Mouse (Mus musculus) limb, embryonic 13.5 days (tissue): Measurements from ENCODE around the gene Mrm2. TPM values are rescaled to one million over a fixed set of nuclear protein-coding genes. Genes with fewer than 3 reads are reported as not detected.
"Not testable (repeated sequence)": the region's sequence is repeated elsewhere in the genome, so short reads cannot be mapped to it uniquely, and the experiment has no call there.

ENCODE experiments used
- ATAC-seq: fragments of 200-750 bp; cut with Nextera tagmentation; 2 replicates; pipeline ENCODE4 v1.8.0; 2017; ENCODE audit warnings: low read depth, moderate number of reproducible peaks, moderate TSS enrichment; ENCODE audit not compliant: low FRiP score
- H3K27ac ChIP-seq: fragments of 300-500 bp; sonication (generic); 2 replicates; pipeline ENCODE4 v1.5.1; 2015; ENCODE audit warnings: inconsistent platforms, mild to moderate bottlenecking, moderate library complexity
- H3K27me3 ChIP-seq: fragments of 300-500 bp; sonication (generic); 2 replicates; pipeline ENCODE4 v1.6.1; 2015; ENCODE audit warnings: mild to moderate bottlenecking, inconsistent platforms
- H3K36me3 ChIP-seq: fragments of 300-500 bp; sonication (generic); 2 replicates; pipeline ENCODE4 v1.6.1; 2015; ENCODE audit warnings: inconsistent platforms, mild to moderate bottlenecking, moderate library complexity
- H3K4me1 ChIP-seq: fragments of 300-500 bp; sonication (generic); 2 replicates; pipeline ENCODE4 v1.6.1; 2015; ENCODE audit warnings: inconsistent platforms
- H3K4me2 ChIP-seq: fragments of 300-500 bp; sonication (generic); replicated peaks from 2 replicates; pipeline ENCODE4 v1.6.1; 2015; ENCODE audit warnings: inconsistent platforms, mild to moderate bottlenecking, moderate library complexity
- H3K4me3 ChIP-seq: fragments of 300-500 bp; sonication (generic); 2 replicates; pipeline ENCODE4 v1.5.1; 2015; ENCODE audit warnings: moderate library complexity, mild to moderate bottlenecking, inconsistent platforms
- H3K9ac ChIP-seq: fragments of 300-500 bp; sonication (generic); 2 replicates; pipeline ENCODE4 v1.6.1; 2015; ENCODE audit warnings: mild to moderate bottlenecking, inconsistent platforms
- H3K9me3 ChIP-seq: fragments of 300-500 bp; sonication (generic); 2 replicates; pipeline ENCODE4 v1.6.1; 2016; ENCODE audit warnings: inconsistent platforms
- WGBS: fragments of 180-500 bp; shearing (Covaris S2); methylation state at CpG from one replicate; pipeline ENCODE4 v1.1.7; 2015; 5-methylcytosine and 5-hydroxymethylcytosine counted together
- polyA plus RNA-seq: library from polyadenylated mRNA; unstranded; fragments of >200 nt; fragmentation: Nextera tagmentation; extraction: Ambion mirVana; gene quantifications from 2 replicates; pipeline ENCODE4 v1.2.1, GENCODE M21; 2015

Gene Mrm2
- polyA plus RNA-seq, 1 experiment from 2014 or later: 24.1 TPM

DNA sequence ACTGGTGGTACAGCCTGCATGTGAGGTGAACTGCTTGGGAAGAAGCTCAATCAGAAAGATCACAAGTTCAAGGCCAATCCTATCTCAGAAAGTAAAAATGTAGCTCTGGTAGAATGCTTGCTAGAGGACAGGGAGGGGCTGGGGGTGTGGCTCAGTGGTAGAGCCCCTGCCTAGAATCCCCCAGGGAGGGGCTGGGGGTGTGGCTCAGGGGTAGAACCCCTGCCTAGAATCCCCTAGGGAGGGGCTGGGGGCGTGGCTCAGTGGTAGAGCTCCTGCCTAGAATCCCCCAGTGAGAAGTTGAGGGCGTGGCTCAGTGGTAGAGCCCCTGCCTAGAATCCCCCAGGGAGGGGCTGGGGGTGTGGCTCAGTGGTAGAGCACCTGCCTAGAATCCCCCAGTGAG lies 36.4 kb upstream of the Mrm2 start:
- not testable (repeated sequence) for H3K27ac ChIP-seq, H3K4me2 ChIP-seq, H3K27me3 ChIP-seq, ATAC-seq, H3K4me1 ChIP-seq, H3K4me3 ChIP-seq, H3K9me3 ChIP-seq, H3K9ac ChIP-seq
- H3K36me3 ChIP-seq: peaks cover 13% of the 10 kb centered on the region
- 83% methylated on average over 2 of the region's 2 CpGs for WGBS

DNA sequence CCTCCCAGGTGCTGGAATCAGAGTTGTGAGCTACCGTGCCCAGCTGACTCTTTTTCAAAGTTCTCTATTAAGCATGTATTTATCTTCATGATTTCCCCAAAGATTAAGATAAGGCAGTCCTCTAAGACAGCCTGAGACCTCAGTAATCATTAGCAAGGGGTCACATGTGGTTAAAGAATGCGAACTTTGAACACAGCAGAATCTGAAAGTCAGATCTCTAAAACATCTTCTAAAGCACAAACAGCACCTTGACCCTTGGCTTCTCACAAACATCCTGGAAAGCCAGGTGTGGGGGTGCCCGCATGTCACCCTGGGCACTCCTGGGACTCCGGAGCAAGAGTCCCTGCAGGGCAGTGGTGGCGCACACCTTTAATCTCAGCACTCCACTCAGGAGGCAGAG lies 32.7 kb upstream of the Mrm2 start:
- ATAC-seq: no peak
- H3K9ac ChIP-seq: no peak overlapping the region
- no peak overlapping the region for H3K4me2 ChIP-seq
- H3K4me3 ChIP-seq: no peak overlapping the region
- peaks cover 18% of the 10 kb centered on the region for H3K36me3 ChIP-seq
- peaks cover 8% of the 10 kb centered on the region; the same call in 1 of the 2 replicates for H3K9me3 ChIP-seq
- H3K27ac ChIP-seq: no peak overlapping the region
- 93% methylated on average over 5 of the region's 5 CpGs for WGBS
- H3K27me3 ChIP-seq: no peaks in the 10 kb centered on the region
- no peaks in the 10 kb centered on the region for H3K4me1 ChIP-seq

DNA sequence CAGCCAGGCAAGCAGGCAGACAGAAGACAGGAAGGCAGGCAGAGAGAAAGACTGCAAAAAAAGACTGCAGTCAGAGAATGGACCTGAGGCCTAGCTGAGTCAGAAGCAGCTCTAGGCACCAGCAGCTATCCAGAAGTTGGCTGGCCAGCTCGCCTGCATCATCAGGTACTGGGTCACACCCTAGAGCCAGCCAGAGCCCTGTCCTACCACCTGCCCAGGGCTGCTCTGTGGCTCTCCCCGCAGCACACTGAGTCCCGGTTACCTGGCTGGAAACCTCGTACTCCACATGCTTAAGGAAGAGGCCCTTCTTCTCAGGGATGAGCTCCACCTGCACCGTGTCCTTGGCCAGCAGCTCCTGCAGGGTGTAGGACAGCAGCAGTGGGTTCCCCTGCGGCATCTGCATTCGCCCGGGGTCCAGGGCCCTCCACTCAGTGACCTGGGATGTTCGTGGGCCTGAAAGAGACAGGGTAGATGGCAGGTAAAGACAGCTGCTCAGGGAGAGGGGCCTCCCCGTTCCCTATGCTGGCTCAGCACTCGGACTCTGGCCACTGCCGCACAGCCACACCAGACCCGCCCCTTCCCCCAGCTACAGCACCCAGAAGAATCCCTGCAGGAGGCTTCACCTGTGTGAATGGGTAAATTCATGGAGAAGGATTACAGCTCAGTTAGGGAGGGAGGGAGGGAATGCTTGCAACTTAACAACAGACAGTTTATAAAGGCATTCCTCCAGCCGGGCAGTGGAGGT lies 28.4 kb upstream of the Mrm2 start:
- Histone ChIP-seq H3K4me1 (no peaks in the 10 kb centered on the region), H3K9me3 (peaks cover 8% of the 10 kb centered on the region; the same call in 1 of the 2 replicates), H3K27me3 (no peaks in the 10 kb centered on the region), H3K9ac (0 out of 2 replicates have a peak overlapping the region, but pooled peaks have one; percentile 4), H3K4me2 (no peak overlapping the region), H3K4me3 (no peak overlapping the region), H3K36me3 (peaks cover 54% of the 10 kb centered on the region), H3K27ac (no peak overlapping the region)
- ATAC-seq: no peak
- WGBS: 76% methylated on average over 14 of the region's 14 CpGs

DNA sequence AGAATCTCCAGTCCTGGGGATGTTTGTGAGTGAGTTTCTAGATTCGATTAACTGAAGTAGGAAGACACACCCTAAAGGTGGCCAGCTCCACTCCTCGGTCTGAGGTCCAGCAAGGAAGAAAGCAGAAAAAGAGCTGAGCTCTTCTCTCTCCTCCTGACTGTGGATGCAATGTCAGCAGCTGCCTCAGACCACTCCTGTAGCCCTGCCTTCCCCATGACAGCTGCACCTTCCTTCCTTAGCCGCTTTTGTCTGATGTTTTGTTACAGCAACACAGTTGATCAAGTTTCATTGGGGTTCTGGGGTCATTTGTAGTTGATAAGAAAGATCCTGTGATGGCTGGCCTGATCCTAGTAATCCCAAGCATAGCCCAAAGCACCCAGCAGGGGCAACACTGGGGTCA lies 25.8 kb upstream of the Mrm2 start:
- no peak overlapping the region for H3K4me2 ChIP-seq
- H3K9ac ChIP-seq: no peak overlapping the region
- ATAC-seq: no peak
- H3K36me3 ChIP-seq: peaks cover 71% of the 10 kb centered on the region
- no peak overlapping the region for H3K27ac ChIP-seq
- 84% methylated on average over 3 of the region's 3 CpGs for WGBS
- H3K4me1 ChIP-seq: no peaks in the 10 kb centered on the region
- H3K9me3 ChIP-seq: no peaks in the 10 kb centered on the region
- no peak overlapping the region for H3K4me3 ChIP-seq
- H3K27me3 ChIP-seq: no peaks in the 10 kb centered on the region

DNA sequence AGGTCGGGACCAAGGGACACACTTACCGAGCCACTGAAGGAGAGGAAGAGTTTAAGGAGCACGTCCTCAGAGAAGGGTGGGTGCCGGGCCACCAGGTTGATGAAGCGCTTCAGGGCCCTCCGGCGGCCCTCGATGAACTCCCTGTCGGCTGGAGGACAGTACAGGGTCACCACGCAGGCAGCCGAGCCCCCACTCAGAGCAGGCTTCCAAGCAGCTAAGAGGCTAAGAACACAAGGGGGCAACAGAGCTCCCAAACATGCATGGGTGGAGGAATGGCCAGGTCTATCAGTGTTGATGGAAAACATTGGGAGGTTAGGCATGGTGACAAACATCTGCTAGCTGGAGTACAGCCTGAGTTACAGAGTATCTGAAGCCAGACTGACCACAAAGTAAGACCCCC lies 24.2 kb upstream of the Mrm2 start:
- H3K9ac ChIP-seq: no peak overlapping the region
- H3K27me3 ChIP-seq: no peaks in the 10 kb centered on the region
- no peak for ATAC-seq
- no peak overlapping the region for H3K4me3 ChIP-seq
- H3K36me3 ChIP-seq: peaks cover 87% of the 10 kb centered on the region
- H3K9me3 ChIP-seq: no peaks in the 10 kb centered on the region
- no peaks in the 10 kb centered on the region for H3K4me1 ChIP-seq
- 83% methylated on average over 11 of the region's 11 CpGs for WGBS
- H3K4me2 ChIP-seq: no peak overlapping the region
- H3K27ac ChIP-seq: no peak overlapping the region

DNA sequence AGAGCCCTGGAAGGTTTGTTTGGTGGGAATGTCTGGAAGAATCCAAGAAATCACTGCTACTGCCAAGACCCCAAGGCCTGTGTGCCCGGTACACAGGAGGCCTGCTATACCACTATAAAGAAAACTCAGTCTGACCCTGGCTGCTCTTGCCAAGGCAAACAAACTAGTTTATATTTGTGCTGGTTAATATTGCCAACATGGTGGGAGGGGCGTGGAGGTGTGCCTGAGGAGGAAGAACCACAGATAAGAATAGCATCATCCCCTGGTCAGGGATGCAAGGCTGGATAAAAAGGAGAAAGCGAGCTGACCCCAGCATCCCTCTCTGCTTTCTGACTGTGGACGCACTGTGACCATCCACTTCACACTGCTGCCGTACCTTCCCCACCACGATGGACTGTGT lies 20.7 kb upstream of the Mrm2 start:
- 93% methylated on average over 6 of the region's 6 CpGs for WGBS
- ATAC-seq: no peak
- Histone ChIP-seq H3K27ac (no peak overlapping the region), H3K27me3 (no peaks in the 10 kb centered on the region), H3K4me1 (no peaks in the 10 kb centered on the region), H3K36me3 (peaks cover 81% of the 10 kb centered on the region), H3K4me3 (no peak overlapping the region), H3K4me2 (no peak overlapping the region), H3K9me3 (no peaks in the 10 kb centered on the region), H3K9ac (no peak overlapping the region)

DNA sequence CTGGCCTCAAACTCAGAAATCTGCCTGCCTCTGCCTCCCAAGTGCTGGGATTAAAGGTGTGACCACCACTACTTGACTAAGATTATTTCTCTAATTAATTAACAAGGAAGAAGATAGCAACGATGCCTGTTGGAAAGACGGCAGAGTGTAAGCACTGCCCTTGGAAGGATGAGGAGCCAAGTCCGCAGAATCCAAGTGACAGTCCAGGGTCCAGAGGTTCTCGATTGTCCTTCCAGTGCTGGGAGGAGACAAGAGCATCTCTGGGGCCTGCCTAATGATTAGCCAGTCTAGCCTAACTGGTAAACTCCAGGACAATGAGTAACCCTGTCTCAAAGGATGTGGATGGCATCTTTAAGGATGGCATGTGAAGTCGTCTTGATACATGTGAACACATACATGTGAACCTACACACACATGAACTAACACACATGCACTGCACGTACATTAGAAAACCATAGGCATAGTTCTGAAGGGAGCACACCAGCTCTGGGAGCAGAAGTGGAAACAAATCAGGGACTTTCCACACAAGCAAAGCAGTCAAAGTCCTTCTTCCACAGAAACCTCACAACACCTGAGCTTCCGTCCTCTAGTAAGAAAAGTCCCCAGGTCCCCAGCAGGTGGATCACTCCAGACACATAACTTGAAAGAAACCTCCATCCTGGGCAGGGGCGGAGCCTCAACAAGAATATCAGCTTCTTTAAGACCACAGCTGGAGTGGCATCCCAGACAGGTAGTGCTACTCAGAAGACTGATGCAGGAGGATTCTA lies 19.2 kb upstream of the Mrm2 start:
- no peak for ATAC-seq
- Histone ChIP-seq H3K4me1 (no peaks in the 10 kb centered on the region), H3K9ac (no peak overlapping the region), H3K27ac (no peak overlapping the region), H3K27me3 (no peaks in the 10 kb centered on the region), H3K4me2 (no peak overlapping the region), H3K36me3 (peaks cover 80% of the 10 kb centered on the region), H3K9me3 (no peaks in the 10 kb centered on the region), H3K4me3 (no peak overlapping the region)
- 93% methylated on average over 8 of the region's 8 CpGs for WGBS

DNA sequence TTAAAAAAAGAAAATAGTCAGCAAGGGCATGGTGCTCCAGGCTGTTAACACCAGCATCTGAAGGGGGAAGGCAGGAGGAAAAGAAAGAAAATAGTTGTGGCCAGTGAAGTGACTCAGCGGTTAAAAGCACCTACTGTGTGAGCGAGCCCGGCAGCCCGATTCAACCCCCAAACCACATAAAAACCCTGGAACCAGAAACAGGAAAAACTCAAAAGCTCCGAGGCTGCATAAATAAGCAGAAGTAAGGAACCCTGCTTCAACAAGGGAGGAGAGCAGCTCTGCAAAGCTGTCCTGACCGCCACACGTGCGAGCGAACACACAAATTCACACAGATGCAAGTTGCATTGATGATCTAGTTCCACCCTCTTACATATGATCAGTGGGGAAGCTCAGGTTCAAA lies 18.2 kb upstream of the Mrm2 start:
- peaks cover 80% of the 10 kb centered on the region for H3K36me3 ChIP-seq
- H3K27me3 ChIP-seq: no peaks in the 10 kb centered on the region
- WGBS: 90% methylated on average over 9 of the region's 9 CpGs
- no peaks in the 10 kb centered on the region for H3K4me1 ChIP-seq
- H3K4me3 ChIP-seq: no peak overlapping the region
- H3K9ac ChIP-seq: no peak overlapping the region
- no peak overlapping the region for H3K27ac ChIP-seq
- no peak for ATAC-seq
- no peaks in the 10 kb centered on the region for H3K9me3 ChIP-seq
- no peak overlapping the region for H3K4me2 ChIP-seq

DNA sequence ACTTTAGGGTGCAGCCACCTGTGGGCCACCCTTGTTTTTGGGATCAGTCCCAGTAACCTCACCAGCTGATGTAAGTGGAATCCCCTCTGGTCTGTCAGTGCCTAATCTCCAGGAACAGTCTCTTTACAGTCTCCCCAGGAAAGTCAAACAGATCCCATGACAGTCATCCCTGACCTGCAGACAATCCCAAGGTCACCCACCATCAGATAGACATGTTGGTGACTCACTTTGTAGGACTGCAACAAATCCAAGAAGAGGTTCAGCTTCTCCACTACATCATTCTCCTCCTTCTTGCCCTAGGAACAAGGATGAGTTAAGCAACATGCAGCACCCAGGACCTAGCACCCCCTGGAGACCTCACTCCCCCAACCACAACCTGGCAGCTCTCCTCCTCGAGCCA lies 14.4 kb upstream of the Mrm2 start:
- H3K27me3 ChIP-seq: no peaks in the 10 kb centered on the region
- H3K9ac ChIP-seq: no peak overlapping the region
- H3K9me3 ChIP-seq: no peaks in the 10 kb centered on the region
- 73% methylated on average over 1 of the region's 1 CpGs for WGBS
- H3K4me2 ChIP-seq: no peak overlapping the region
- no peak overlapping the region for H3K4me3 ChIP-seq
- H3K4me1 ChIP-seq: no peaks in the 10 kb centered on the region
- no peak overlapping the region for H3K27ac ChIP-seq
- no peak for ATAC-seq
- peaks cover 66% of the 10 kb centered on the region for H3K36me3 ChIP-seq

DNA sequence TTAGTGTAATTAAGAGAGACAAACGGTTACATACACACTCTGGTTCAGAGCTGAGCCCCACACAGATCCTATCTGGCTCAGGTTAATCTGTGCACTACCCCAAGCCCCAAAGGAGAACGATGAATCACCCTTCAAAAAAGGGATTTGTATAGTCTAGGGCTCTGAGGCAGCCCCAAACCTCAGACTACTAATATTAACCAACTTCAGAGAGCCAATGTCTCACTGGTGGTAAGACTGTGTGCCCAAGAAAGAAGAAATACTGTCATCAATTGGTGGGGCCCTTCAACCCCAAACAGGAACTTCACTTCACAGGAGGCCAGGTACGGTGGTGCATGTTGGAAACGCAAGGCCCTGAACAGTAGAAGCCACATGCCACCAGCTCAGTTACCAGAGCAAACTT lies 13.5 kb upstream of the Mrm2 start:
- no peak for ATAC-seq
- 90% methylated on average over 4 of the region's 4 CpGs for WGBS
- no peak overlapping the region for H3K4me3 ChIP-seq

DNA sequence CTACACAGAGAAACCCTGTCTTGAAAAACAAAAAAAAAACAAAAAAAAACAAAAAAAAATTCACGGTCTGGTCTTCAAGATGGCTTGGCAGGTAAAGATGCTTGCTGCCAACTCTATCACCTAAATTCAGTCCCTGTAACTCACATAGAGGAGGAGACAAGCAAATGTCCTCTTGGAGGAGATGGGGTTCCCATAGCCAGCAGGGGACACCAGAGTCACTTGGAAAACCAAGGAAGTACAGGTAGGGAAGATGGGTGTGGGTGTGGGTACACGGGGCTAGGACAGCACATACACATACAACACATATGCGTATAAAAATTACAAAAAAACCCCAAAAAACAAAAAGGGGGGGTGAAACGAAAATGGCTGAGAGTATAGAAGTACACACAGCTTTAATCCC lies 11.2 kb upstream of the Mrm2 start:
- 83% methylated on average over 4 of the region's 4 CpGs for WGBS
- H3K27me3 ChIP-seq: no peaks in the 10 kb centered on the region
- H3K4me2 ChIP-seq: no peak overlapping the region
- no peak overlapping the region for H3K27ac ChIP-seq
- H3K36me3 ChIP-seq: peaks cover 85% of the 10 kb centered on the region
- no peak overlapping the region for H3K9ac ChIP-seq
- no peak for ATAC-seq
- no peaks in the 10 kb centered on the region for H3K4me1 ChIP-seq
- H3K9me3 ChIP-seq: peaks cover 3% of the 10 kb centered on the region; the same call in 1 of the 2 replicates
- H3K4me3 ChIP-seq: no peak overlapping the region

More for the DNA sequence above, 13.5 kb upstream of the Mrm2 start:
- Histone ChIP-seq H3K4me2 (no peak overlapping the region), H3K36me3 (peaks cover 66% of the 10 kb centered on the region), H3K4me1 (no peaks in the 10 kb centered on the region), H3K9me3 (no peaks in the 10 kb centered on the region), H3K27ac (no peak overlapping the region), H3K27me3 (no peaks in the 10 kb centered on the region), H3K9ac (no peak overlapping the region)

DNA sequence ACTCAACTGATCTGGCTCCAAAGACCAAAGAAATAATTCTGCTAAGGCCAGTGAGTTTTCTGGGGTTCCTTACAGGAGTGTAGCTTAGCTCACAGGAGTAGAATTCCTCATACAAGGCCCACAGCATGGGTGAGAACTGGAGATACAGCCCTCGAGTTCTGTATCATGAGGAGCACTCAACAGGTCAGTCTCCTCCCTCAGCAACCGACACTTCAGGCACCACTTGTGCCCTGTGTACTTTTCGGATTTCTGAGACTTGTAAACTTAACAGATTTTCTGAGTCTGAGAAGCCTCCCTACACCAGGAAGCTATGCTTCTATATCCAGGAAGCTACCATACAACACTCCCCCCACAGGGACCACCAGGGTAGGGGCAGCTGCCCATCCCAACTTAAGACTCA lies 8.1 kb upstream of the Mrm2 start:
- ATAC-seq: no peak
- Histone ChIP-seq H3K4me2 (no peak overlapping the region), H3K9me3 (peaks cover 3% of the 10 kb centered on the region; the same call in 1 of the 2 replicates), H3K27me3 (no peaks in the 10 kb centered on the region), H3K27ac (no peak overlapping the region), H3K36me3 (peaks cover 68% of the 10 kb centered on the region), H3K4me3 (no peak overlapping the region), H3K9ac (no peak overlapping the region), H3K4me1 (no peaks in the 10 kb centered on the region)
- 65% methylated on average over 3 of the region's 3 CpGs for whole genome bisulfite sequencing
